Mouse (Mus musculus): ENCODE results near the gene Ppm1l.
A peak's percentile ranks its signal among the peaks of the same experiment; 100 is the strongest.

Gene Ppm1l

DNA sequence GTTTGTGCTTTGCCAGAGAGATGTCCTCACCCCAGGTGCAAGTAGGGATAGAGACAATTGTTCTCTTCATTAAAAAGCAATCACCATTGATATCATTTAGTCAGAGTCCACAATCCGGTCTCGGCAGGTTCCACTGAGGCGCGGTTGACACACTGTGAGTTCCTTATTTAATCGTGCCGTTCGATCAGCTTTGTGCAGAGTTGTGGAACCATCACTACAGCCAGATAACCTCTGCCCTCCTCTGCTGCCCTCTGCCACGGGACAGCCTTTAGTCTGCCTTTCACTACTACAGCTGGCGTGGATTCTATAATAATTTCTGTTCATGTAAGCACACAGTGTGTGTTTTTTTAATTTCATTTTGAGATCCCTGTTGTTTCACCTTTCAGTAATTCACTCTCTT is 17.2 kb downstream of the Ppm1l start:
- no peak for DNase-seq (ENCODE audit: low read depth, low spot score)

DNA sequence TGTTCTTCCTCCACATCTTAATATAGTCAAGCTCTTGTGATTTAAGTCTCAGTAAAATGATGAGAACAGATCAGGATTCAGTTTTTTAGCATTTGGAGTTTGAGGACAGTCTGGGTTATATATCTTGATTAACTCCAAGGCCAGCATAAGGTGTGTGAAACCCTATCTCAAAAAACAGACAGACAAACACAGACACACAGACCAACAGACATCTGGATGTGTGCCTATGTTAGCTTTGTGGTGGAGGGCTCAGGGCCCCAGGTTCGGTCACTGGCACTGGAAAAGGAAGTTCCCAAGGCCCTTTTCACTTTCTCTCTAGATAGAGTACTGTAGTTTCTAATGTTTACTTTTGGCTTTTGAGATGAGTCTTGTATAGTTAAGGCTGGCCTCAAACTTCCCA is 23.8 kb downstream of the Ppm1l start:
- DNase-seq (ENCODE audit: low read depth, low spot score) = no peak

DNA sequence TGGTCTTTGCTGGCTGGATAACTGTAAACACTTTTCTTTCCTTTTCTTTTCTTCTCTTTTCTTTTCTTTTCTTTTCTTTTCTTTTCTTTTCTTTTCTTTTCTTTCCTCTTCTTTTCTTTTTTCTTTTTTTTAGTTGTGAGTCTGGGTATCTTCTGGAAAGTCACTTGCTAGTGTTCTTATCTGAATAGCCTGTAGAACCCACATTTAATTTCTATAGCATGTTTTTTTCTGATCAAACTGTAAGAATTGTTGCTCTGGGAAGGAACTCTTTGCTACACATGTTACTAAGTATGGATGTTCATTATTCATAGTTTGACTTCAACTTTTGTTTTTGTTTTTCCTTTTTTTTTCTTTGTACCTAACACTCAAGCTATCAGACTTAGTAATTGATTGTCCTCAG is 24.3 kb downstream of the Ppm1l start:
- DNase-seq (ENCODE audit: low read depth, low spot score) = no peak

DNA sequence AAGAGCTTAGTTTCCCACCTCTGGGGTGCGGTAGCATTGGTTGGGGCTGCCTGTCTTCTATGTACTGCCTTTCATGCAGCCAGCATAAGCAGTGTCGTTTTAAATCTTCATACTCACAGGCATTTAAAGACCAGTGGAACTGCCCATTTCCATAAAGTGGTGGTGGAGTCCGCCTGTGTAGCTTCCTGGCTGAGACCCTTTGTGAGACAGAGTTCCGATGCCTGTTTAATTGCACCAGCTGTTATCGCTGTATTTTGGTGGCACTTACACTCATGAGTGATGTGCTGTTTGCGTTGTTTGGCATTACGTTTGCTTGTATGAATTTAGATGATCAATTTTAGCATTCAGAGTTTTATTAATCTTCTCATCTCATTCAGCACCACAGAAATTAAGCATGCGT is 24.9 kb downstream of the Ppm1l start:
- DNase-seq (ENCODE audit: low read depth, low spot score) = no peak

DNA sequence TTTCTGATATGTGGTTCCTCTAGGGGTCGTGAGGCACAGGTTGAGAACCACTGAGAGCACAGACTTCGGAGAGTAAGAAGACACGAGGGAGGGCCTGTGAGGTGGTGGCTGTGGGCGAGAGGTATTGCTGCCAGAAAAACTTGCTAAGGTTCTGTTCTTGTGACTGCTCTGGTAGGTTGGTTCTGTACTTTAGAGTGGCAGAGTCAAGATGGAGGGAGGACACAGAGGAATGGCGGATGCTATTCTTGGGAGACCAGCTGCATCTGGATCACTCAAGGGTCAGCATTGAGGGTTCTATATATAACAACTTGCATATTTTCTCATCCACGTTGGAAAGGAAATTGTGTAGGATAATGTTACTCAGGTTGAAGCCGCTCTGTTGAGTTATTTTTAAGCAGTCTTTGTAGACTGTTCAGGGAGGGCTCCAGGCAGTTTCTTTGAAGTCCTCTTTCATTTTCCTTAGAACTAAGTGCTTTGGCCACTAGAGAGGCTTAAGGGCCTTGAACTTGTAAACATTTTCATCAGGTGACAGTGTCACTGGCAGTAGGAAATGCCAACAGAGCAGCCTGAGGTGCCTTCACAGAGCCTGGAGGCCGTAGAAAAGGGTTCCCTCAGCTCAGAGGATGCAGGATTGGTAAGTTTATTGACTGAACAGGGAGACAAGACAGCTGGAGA is 25.7 kb downstream of the Ppm1l start:
- peak; percentile 66 for DNase-seq (ENCODE audit: low read depth, low spot score)

DNA sequence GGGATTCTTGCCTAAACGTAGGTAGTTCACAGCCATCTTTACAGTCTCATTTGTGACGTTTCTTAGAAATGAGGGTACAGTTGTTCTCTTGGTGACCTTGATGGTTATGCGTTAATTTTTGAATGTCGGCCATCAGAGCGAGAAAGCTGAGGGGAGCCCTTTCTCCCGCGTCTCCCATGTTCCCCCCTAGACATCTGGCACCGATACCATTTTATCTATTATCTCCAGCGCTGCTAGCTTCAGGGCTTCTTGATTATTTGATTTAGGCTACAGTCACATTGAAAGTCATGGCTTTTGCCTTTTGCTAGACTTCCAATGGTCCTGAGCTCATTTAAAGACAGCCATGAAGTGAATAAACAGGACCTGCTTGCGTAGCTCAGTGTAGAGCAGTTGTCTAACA is 26.5 kb downstream of the Ppm1l start:
- no peak for DNase-seq (ENCODE audit: low read depth, low spot score)

DNA sequence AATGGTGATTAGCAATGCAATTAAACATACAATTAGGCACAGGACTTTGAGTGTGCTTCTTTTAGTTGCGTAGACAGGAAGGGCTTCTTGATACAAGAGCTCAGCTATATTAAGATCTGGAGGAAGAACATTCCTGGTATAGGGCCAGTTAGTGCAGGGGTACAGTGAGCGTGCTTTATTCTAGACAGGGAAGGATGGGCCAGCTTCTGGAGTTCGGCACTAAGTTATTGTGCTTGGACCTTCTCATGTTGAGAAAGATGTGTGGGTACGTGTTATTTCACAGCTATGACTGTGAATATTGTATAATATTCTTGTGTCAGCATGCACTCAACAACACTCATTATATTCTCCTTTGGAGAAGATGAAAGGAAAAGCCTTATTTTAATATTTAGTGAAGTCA is 29.9 kb downstream of the Ppm1l start:
- DNase-seq (ENCODE audit: low read depth, low spot score) = peak; percentile 65

DNA sequence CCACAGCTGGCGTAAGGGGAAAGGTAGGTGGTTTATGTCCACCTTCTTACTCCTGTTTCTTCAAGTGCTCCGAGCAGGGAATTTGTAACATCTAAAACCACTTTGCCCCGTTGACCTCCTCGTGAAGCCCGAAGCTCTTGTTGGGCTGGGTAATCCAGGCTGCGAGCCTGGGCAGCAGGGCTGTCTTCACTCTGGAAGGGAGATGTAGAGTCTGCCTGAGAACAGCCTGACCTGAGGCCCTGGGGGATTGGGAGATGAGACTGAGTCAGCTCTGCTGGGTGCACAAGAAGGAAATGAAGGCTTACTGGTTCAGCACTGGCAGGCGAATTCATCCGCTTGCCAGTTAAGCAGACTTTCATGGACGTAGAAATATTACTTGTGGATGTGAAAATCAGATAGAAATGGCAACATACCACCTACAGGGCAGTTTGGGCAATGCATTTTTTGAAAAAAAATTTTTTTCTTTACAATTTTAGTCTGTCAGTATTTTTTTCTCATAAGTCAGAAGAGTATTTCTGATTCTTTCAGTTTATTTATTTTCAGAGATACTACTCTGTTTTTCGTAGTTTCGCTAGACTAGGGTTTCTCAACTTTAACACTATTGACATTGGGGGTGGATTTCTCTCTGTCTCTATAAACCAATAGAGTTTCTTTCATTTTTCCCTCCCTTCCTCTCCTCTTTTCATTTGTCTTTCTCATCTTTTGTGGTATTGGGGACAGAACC is 31.7 kb downstream of the Ppm1l start:
- peak; percentile 53 for DNase-seq (ENCODE audit: low read depth, low spot score)

DNA sequence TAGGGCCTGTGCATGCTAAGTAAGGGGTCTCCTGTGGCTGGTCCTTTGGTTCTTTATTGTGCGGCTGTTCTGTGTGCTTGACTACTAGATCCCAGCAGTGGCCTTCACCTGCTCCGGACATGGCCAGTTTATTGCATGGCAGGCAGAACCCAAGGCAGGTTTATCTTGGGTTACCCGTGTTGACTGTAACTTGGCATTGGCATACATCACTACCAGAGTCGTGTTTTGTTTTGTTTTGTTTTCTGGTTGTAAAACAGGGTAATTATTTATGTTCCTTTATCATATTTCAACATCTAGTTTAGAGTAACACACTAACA is 32.2 kb downstream of the Ppm1l start:
- no peak for DNase-seq (ENCODE audit: low read depth, low spot score)

DNA sequence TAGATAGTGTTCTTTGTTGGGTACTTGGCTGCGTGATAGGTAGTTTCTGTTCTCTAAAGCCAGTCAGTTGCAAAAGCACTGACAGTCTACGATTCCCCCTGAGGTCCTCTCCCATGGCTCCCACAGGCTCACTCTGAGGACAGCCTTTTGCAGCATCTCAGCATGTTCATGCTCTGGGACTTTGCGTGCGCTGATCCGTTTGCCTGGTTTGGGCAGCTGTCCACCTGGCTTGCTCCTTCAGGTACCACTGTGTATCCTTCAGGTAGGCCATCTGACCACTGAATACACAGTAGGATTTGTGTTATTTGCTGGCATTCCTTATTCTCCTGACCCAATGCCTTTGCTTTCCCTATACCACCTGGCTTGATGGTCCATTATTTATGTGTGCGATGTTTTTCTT is 33.3 kb downstream of the Ppm1l start:
- peak; percentile 85 for DNase-seq (ENCODE audit: low read depth, low spot score)

DNA sequence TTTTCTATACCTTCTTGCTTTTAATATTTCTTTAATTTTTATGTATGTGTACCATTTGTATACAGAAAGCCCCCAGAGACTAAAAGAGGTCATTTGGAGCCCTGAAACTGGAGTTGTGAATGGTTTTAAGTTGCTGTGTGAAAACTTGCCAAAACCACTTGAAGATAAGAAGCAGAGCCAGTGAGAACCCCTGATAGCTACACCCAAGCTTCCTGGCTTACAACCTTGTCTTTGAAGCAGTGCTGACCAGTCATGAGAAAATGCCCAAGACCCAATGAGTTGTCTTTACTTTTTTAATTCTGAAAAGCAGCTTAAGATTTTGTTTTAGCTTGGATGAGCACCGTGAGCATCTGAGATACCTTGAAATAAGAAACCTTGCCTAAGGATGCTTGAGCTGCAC is 35.5 kb downstream of the Ppm1l start:
- DNase-seq (ENCODE audit: low read depth, low spot score) = no peak

DNA sequence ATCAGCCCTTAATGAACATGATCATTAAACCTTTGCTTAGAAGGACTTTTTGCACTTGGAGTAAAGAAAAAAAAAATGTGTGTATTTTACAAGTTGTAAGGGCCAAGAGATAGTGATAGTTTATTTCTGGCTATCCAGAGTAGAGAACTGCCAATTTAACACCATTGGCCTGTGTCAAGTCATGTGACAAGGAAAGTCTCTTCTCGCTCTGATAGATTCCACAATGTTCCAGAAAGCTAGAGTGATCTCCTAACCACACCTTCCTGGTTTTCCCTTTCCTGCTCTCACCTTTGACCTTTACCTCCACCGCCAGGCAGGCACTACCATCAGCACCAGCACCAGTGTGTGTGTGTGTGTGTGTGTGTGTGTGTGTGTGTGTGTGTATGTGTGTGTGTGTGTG is 38.0 kb downstream of the Ppm1l start:
- no peak for DNase-seq (ENCODE audit: low read depth, low spot score)

DNA sequence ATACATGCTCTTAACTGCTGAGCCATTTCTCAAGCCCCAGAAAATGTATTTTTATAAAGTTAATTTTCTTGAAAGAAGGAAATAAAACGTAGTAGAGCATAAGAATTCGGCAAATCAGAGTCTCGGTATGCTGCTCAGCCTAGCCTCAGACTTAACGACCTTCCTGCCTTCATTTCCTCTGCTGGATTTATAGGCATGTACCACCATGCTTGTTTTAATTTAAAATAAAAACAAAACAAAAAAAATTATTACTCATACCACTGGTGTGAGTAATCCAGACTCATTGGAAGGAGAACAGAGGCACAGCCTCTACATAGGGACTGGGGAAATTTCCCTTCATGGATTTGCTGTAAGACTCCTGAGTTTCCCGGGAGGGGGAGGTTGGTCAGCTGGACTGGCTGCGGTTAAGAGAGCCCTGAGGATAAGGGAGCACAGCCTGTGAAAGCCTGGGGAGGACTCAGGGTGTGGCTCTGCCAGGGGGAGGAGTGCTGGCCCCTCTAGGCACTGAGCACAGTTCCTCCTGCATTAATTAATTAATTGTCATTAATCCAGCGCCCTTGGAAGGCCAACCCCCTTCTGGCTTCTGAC is 39.5 kb downstream of the Ppm1l start:
- no peak for DNase-seq (ENCODE audit: low read depth, low spot score)

DNA sequence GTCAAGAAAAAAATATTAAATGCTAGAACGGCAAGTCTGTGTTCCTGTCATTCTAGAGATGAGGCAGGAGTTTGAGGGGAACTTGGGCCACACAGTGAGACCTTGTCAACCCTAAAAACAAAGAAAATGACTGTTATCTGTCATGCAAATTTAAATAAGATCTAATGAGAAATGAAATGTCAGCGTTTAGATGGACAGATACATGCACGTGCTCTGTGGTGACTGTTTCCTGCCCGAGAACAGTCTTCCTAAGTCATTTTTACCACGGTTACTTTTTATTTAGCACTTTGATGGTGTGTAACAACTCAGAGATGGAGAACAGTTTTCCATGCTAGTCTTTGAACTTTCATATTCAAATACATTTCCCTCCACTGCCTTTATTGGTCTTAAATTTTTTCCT is 40.1 kb downstream of the Ppm1l start:
- DNase-seq (ENCODE audit: low read depth, low spot score) = no peak

DNA sequence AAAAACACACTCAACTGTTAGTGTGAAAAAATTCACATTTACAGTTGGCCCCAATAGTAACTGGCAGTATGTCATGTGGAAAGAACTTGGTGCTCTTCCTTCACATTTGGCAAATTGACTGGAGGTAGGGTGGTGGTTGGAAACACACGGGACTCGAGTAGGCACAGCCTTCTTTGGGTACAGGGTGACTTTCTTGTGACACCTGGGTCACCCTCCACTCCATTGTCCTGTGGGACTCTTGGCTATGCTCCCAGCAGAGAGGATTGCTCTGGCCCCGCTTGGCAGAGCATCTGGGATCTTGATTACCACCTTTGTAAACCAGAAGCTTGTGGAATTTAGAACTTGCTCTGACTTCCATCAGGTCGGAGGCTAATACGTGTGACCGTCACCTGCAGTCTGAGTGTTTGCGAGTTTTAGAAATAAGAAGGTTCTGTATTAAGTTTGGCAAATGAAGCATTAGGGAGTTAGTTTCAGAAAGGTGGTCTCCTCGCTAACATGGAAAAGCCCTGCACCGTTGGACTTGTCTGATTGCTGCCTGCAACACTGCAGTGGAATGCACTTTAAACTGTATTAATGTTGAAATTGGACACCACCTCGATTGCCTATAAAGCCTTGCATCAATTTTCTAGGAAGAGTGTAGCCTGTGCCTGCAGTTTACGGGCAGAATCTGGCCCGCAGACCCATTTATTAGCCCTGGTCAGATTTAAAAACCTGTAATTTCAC is 41.4 kb downstream of the Ppm1l start:
- DNase-seq (ENCODE audit: low read depth, low spot score) = no peak

DNA sequence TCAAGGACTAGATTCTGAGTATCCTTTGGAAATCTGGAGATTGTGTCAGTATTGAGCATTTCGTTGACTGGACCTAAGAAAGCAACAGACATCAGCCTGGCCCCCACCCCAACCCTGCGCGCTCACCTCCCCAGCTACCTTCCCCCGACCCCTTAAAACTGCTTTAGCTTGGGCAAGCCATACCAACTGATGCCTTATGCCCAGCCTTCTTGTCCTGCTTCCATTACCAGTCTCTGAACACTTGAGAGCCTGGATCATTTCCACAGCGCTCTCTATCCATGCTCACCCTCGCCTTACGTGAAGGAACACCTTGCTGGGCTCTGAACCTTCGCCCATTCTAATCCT is 41.9 kb downstream of the Ppm1l start:
- DNase-seq (ENCODE audit: low read depth, low spot score) = no peak

DNA sequence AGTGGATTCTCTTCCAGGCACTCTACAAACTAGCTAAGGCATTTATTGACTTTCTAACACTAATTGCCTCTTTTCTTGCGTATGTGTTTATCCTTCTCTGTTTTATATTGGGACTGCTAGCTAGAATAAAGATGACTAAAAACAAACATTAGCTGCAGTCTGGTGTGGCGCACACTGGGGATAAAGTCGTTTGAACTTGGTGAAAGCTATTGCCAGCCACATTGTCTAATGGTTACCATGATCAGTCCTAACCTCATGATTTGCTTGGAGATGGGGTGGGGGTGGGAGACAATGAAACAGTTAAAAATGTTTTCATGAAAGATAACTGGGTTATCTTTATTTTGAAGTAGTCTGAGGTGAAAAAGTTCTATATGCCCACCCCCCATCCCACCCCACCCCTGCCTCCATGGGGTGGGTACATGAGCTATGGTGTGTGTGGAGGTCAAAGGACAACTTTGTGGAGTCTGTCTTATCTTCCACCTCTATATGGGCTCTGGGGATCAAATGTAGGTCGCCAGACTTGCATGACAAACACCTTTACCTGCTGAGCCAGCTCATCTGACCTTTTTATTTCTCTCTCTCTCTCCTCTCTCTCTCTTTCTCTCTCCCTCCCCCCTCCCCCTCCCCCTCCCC is 43.7 kb downstream of the Ppm1l start:
- DNase-seq (ENCODE audit: low read depth, low spot score) = no peak

DNA sequence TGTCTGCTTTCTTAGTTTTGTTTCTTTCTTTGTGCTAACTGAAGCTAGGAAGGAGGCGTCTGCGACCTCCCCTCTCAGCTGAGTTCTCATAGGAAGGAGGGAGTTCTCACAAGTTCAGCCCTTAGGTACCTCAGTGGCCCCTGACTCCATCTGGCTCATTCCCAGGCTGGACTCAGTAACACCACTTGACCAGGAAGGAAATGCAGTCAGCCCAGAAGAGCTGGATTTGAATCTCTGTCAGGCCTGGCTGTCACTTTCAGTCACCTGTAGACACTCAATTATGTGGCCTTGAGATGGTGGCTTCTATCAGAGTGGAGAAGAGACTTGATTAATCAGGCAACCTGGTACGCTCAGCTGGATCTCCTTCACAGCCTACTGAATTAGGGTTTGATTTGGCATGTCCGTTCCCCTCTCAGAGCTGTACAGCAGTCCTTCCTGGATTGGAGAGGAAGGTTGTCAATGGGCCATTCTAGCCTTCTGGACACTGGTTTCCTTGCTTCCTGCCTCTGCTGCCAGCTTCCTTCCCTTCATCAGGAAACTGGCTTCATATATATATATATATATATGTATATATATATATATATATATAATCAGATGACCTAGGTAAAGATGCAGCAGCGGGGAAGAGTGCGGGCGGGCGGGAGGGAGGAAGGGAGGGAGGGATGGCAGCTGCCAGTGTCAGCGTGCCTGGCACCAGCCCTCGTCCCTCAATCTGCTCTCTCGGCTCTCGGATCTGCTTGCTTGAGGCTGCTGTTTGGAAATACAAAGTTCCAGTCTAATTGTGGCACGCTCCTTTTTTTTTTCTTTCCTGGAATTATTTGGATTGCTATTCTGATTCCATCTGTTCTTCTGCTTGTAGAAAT is 45.1 kb downstream of the Ppm1l start:
- peak; percentile 95 for DNase-seq (ENCODE audit: low read depth, low spot score)

DNA sequence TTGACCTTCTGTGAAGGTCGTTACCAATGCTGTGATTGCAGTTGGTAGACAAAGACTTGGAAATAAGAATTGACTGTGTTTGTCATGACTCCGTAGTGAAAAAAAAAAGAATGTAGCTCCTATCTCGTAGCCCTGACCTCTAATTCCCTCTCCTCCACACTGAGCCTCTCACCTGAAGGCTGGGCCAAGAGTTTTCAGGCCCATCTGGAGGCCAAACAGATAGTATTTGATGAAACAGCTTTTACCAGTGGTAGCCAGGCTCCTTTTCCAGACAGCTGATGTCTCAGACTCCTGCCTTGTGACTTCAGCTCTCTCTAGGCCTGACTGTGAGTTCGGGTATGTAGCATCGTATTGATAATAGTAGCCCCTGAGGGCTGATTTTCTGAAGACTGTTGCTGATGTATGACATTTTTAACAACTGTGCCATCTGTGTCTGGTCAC is 45.7 kb downstream of the Ppm1l start:
- DNase-seq (ENCODE audit: low read depth, low spot score) = peak; percentile 70

DNA sequence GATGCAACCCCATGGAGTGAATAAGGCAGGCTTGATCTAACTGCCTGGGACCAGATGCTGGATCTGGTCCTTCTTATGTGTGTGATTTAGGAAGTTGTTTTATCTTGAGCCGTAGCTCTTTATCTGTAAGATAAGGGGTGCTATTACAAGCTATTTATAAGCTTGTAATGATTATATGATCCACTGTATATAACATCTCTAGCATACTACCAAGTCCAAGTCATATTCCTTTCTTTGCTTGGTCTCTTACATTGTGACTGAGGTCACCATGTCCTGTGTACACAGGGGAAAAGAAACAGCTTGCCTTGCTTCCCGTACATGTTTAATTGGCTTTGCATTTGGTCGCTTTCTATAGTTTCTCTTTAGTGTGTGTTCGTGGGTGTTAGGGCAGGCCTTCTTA is 46.2 kb downstream of the Ppm1l start:
- DNase-seq (ENCODE audit: low read depth, low spot score) = no peak

DNA sequence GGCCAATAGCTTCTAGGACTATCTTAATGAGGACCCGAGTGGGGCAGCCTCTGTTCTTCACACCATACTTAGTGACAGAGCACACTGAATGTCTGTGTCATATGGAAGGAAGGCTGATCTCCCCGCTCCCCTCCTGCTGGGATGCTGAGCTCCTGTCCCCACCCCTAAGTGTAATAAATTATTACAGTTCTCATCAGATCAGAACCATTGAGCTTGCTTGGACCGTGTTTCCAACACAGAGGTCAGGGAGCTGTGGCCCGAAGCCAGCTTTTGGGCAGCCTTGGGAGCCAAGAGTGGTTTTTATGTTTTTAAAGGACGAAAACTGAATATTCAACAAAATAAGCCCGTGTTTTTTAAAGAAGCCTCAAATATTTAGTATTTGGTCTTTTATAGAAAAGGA is 47.5 kb downstream of the Ppm1l start:
- no peak for DNase-seq (ENCODE audit: low read depth, low spot score)
